Mouse (Mus musculus): ENCODE measurements around the gene Rab14.

DNA sequence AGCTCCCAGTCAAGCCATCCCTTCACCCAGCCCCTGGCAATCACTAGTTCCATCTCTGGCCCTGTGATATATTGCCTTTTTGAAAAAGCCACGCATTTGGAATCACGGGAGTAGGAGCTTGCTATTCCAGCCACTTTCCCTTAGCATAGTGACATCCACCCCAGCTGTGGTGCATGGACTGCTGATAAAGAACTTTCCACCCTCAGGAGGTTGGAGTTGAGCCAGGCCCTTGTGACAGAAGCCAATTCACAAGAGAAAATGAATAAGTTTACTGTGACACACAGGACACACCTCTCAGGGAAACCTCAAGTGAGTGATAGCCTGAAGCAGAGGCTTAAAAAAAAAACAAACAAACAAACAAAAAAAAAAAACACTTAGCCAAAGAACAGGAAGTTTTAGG lies 31.0 kb upstream of the Rab14 start:
- TF ChIP-seq POLR2A (IDR thresholded peaks at IDR 0.05; ENCODE audit: borderline replicate concordance, control insufficient read depth, low read depth, low read length) (no peak), CTCF (IDR thresholded peaks at IDR 0.05; ENCODE audit: control insufficient read depth, insufficient read depth, low read length) (no peak)
